Mouse (Mus musculus) heart, embryonic 11.5 days (tissue): ENCODE data around the gene Prr7. TPM values are rescaled to one million over a fixed set of nuclear protein-coding genes. Genes with fewer than 3 reads are reported as not detected.

Experiments used
- ATAC-seq: fragments of 200-750 bp; cut with Nextera tagmentation; replicated peaks from 2 replicates; pipeline ENCODE4 v1.8.0; 2017; ENCODE audit warnings: moderate library complexity; ENCODE audit not compliant: insufficient number of reproducible peaks, low FRiP score, low TSS enrichment
- H3K27ac ChIP-seq: fragments of 300-500 bp; sonication (generic); 2 replicates; pipeline ENCODE4 v1.5.1; 2014; ENCODE audit warnings: mild to moderate bottlenecking, low read depth, low read length
- H3K27me3 ChIP-seq: fragments of 300-500 bp; sonication (generic); 2 replicates; pipeline ENCODE4 v1.6.1; 2014; ENCODE audit warnings: mild to moderate bottlenecking, low read length, mixed read lengths; ENCODE audit not compliant: control insufficient read depth, insufficient read depth
- H3K36me3 ChIP-seq: fragments of 300-500 bp; sonication (generic); 2 replicates; pipeline ENCODE4 v1.6.1; 2014; ENCODE audit warnings: mild to moderate bottlenecking, low read length, moderate library complexity, mixed read lengths; ENCODE audit not compliant: control insufficient read depth, insufficient read depth
- H3K4me1 ChIP-seq: fragments of 300-500 bp; sonication (generic); 2 replicates; pipeline ENCODE4 v1.6.1; 2014; ENCODE audit warnings: low read length; ENCODE audit not compliant: control insufficient read depth, insufficient read depth
- H3K4me2 ChIP-seq: fragments of 300-500 bp; sonication (generic); 2 replicates; pipeline ENCODE4 v1.6.1; 2014; ENCODE audit warnings: mild to moderate bottlenecking, moderate library complexity
- H3K4me3 ChIP-seq: fragments of 300-500 bp; sonication (generic); 2 replicates; pipeline ENCODE4 v1.5.1; 2014; ENCODE audit warnings: low read depth, low read length
- H3K9ac ChIP-seq: fragments of 300-500 bp; sonication (generic); 2 replicates; pipeline ENCODE4 v1.6.1; 2014; ENCODE audit warnings: mild to moderate bottlenecking, low read depth, low read length, moderate library complexity
- H3K9me3 ChIP-seq: fragments of 300-500 bp; sonication (generic); replicated peaks from 2 replicates; pipeline ENCODE4 v1.6.1; 2016; ENCODE audit warnings: low read length; ENCODE audit not compliant: control insufficient read depth
- WGBS: fragments of 180-500 bp; shearing (Covaris S2); extraction: QIAGEN DNeasy Blood & Tissue Kit; methylation state at CpG from one replicate; pipeline ENCODE4 v1.1.7; 2014; ENCODE audit not compliant: insufficient replicate concordance; 5-methylcytosine and 5-hydroxymethylcytosine counted together
- microRNA-seq: library from miRNA; unstranded; fragments of <30 nt; microRNA quantifications from one replicate; pipeline ENCODE4, GENCODE M21; 2016; ENCODE audit warnings: borderline number of aligned reads
- polyA plus RNA-seq: library from polyadenylated mRNA; unstranded; fragments of >200 nt; fragmentation: Nextera tagmentation; extraction: Ambion mirVana; gene quantifications from 2 replicates; pipeline ENCODE4 v1.2.1, GENCODE M21; 2014

Gene Prr7
- polyA plus RNA-seq, 1 experiment from 2014 or later: 0.34 TPM

GRCm38 (mm10) chr13:55512379-55513031 is 48.4 kb downstream of the Prr7 start:
- Histone ChIP-seq H3K9ac (peak overlapping the region; percentile 99), H3K4me1 (peaks cover 30% of the 10 kb centered on the region), H3K36me3 (peaks cover 19% of the 10 kb centered on the region), H3K4me2 (peak overlapping the region; percentile 69), H3K4me3 (peak overlapping the region; percentile 98), H3K9me3 (no peaks in the 10 kb centered on the region), H3K27ac (peak overlapping the region; percentile 91), H3K27me3 (peaks cover 9% of the 10 kb centered on the region)
- ATAC-seq: peak; percentile 54
- 2% methylated on average over 25 of the region's 25 CpGs for WGBS

- ATAC-seq: peak; percentile 43
- peak within 1 kb of the TSS; percentile 98 for H3K4me3 ChIP-seq
- peak within 1 kb of the TSS; percentile 99 for H3K9ac ChIP-seq
- H3K27me3 ChIP-seq: peaks cover 9% of the 10 kb centered on the region
- peaks cover 30% of the 10 kb centered on the region for H3K4me1 ChIP-seq
- H3K36me3 ChIP-seq: peaks cover 15% of the 10 kb centered on the region
- H3K9me3 ChIP-seq: no peaks in the 10 kb centered on the region
- H3K4me2 ChIP-seq: peak within 1 kb of the TSS; percentile 69
- under 1% methylated on average over 54 of the region's 55 CpGs for WGBS
- peak within 1 kb of the TSS; percentile 91 for H3K27ac ChIP-seq
These were observed 49.2 kb downstream of the Prr7 start, which contains the start of gene Pdlim7 for GRCm38 (mm10) chr13:55513111-55513748. Gene Pdlim7 (minus strand): TSS chr13:55513676.

- H3K9me3 ChIP-seq: no peaks in the 10 kb centered on the region
- WGBS: 30% methylated on average over 9 of the region's 9 CpGs
- H3K27me3 ChIP-seq: peaks cover 9% of the 10 kb centered on the region
- peaks cover 9% of the 10 kb centered on the region; the same call in 1 of the 2 replicates for H3K36me3 ChIP-seq
- H3K4me2 ChIP-seq: peak overlapping the region; percentile 69
- peaks cover 28% of the 10 kb centered on the region for H3K4me1 ChIP-seq
- no peak overlapping the region for H3K9ac ChIP-seq
- no peak for ATAC-seq
- peak overlapping the region; percentile 98; the same call in 1 of the 2 replicates for H3K4me3 ChIP-seq
- H3K27ac ChIP-seq: no peak overlapping the region
These were observed 49.8 kb downstream of the Prr7 start for GRCm38 (mm10) chr13:55513828-55514227.

- Histone ChIP-seq H3K27ac (no peak overlapping the region), H3K9me3 (no peaks in the 10 kb centered on the region), H3K27me3 (peaks cover 9% of the 10 kb centered on the region), H3K9ac (no peak overlapping the region), H3K36me3 (no peaks in the 10 kb centered on the region), H3K4me3 (no peak overlapping the region), H3K4me2 (no peak overlapping the region), H3K4me1 (peaks cover 2% of the 10 kb centered on the region)
- ATAC-seq: no peak
- 8% methylated on average over 5 of the region's 5 CpGs for WGBS
These were observed 52.9 kb downstream of the Prr7 start for GRCm38 (mm10) chr13:55516955-55517354.

- H3K4me3 ChIP-seq: no peak overlapping the region
- no peak for ATAC-seq
- H3K4me2 ChIP-seq: no peak overlapping the region
- 72% methylated on average over 4 of the region's 4 CpGs for WGBS
- peaks cover 6% of the 10 kb centered on the region for H3K27me3 ChIP-seq
- no peak overlapping the region for H3K27ac ChIP-seq
- no peaks in the 10 kb centered on the region for H3K36me3 ChIP-seq
- H3K9ac ChIP-seq: no peak overlapping the region
- no peaks in the 10 kb centered on the region for H3K9me3 ChIP-seq
- no peaks in the 10 kb centered on the region for H3K4me1 ChIP-seq
These were observed 55.5 kb downstream of the Prr7 start for GRCm38 (mm10) chr13:55519606-55520005.

GRCm38 (mm10) chr13:55522730-55523129 is 58.7 kb downstream of the Prr7 start:
- no peak overlapping the region for H3K9ac ChIP-seq
- H3K27ac ChIP-seq: peak overlapping the region; percentile 46; the same call in 1 of the 2 replicates
- H3K9me3 ChIP-seq: no peaks in the 10 kb centered on the region
- no peak for ATAC-seq
- no peak overlapping the region for H3K4me3 ChIP-seq
- no peak overlapping the region for H3K4me2 ChIP-seq
- no peaks in the 10 kb centered on the region for H3K36me3 ChIP-seq
- whole genome bisulfite sequencing: 56% methylated on average over 8 of the region's 8 CpGs
- H3K4me1 ChIP-seq: no peaks in the 10 kb centered on the region
- H3K27me3 ChIP-seq: no peaks in the 10 kb centered on the region

Small RNA genes within 50 kb of the gene (microRNA-seq; reads per million reads assigned to microRNA genes)
- 0.41 reads per million for gene Mir6943
- gene Mir6944: 22.4 reads per million, percentile 52 among the genes with 10 or more reads in this experiment
- gene Mir6945: 7.3 reads per million, percentile 43 among the genes with 10 or more reads in this experiment

Other genes starting within 250 kb of the Prr7 start
- 428 and 447 TPM in 2 replicates for gene Prelid1, start 143.8 kb upstream of the Prr7 start, polyA plus RNA-seq
- 56.3 and 64.3 TPM in 2 replicates for gene Rab24, start 142.3 kb upstream of the Prr7 start, polyA plus RNA-seq
- gene Mxd3, start 134.4 kb upstream of the Prr7 start, polyA plus RNA-seq: 17.6 and 18.0 TPM in 2 replicates
- 72.5 and 90.8 TPM in 2 replicates for gene Lman2, start 101.5 kb upstream of the Prr7 start, polyA plus RNA-seq
- 0.15 and 0.31 TPM in 2 replicates for gene Rgs14, start 94.5 kb upstream of the Prr7 start, polyA plus RNA-seq
- gene Slc34a1, start 66.1 kb upstream of the Prr7 start, polyA plus RNA-seq: not detected in 2 replicates
- not detected in 2 replicates for gene Pfn3, start 49.0 kb upstream of the Prr7 start, polyA plus RNA-seq
- 0.42 and 1.5 TPM in 2 replicates for gene F12, start 37.5 kb upstream of the Prr7 start, polyA plus RNA-seq
- gene Grk6, start 19.2 kb upstream of the Prr7 start, polyA plus RNA-seq: 24.3 and 26.9 TPM in 2 replicates
- gene Dbn1, start 23.8 kb downstream of the Prr7 start, polyA plus RNA-seq: 64.1 and 83.0 TPM in 2 replicates
- 439 and 451 TPM in 2 replicates for gene Pdlim7, start 49.4 kb downstream of the Prr7 start, polyA plus RNA-seq
- 0.90 and 1.1 TPM in 2 replicates for gene Dok3, start 65.0 kb downstream of the Prr7 start, polyA plus RNA-seq
- 36.5 and 39.9 TPM in 2 replicates for gene Ddx41, start 72.4 kb downstream of the Prr7 start, polyA plus RNA-seq
- 19.1 and 21.9 TPM in 2 replicates for gene Fam193b, start 106.9 kb downstream of the Prr7 start, polyA plus RNA-seq
- gene Tmed9, start 109.5 kb downstream of the Prr7 start, polyA plus RNA-seq: 58.5 and 63.3 TPM in 2 replicates
- 15.8 and 18.8 TPM in 2 replicates for gene B4galt7, start 135.6 kb downstream of the Prr7 start, polyA plus RNA-seq
- 36.4 and 38.4 TPM in 2 replicates for gene Caml, start 158.7 kb downstream of the Prr7 start, polyA plus RNA-seq
- 32.4 and 34.2 TPM in 2 replicates for gene Ddx46, start 170.8 kb downstream of the Prr7 start, polyA plus RNA-seq
- gene B230219D22Rik, start 228.9 kb downstream of the Prr7 start, polyA plus RNA-seq: 63.0 and 77.0 TPM in 2 replicates